Mouse (Mus musculus) embryo, embryonic 10.5 days (tissue): ENCODE measurements around the gene Myef2.
"Not testable (repeated sequence)": the region's sequence is repeated elsewhere in the genome, so short reads cannot be mapped to it uniquely, and the experiment has no call there.

ENCODE experiments used
- DNase-seq: peaks from one replicate; pipeline ENCODE4 v3.0.0-alpha.2; 2015; ENCODE audit warnings: low spot score

Myef2 gene

GRCm38 (mm10) chr2:125123477-125123852 is at the start of gene Myef2:
Gene Myef2 (minus strand): TSS chr2:125123661.
- DNase-seq = peak; percentile 90

GRCm38 (mm10) chr2:125162012-125162470 is 38.6 kb upstream of the Myef2 start:
- no peak for DNase-seq

GRCm38 (mm10) chr2:125155504-125155903 is 32.0 kb upstream of the Myef2 start:
- DNase-seq = peak; percentile 76

GRCm38 (mm10) chr2:125154294-125154693 is 30.8 kb upstream of the Myef2 start:
- DNase-seq = no peak

- DNase-seq = no peak
Observed at GRCm38 (mm10) chr2:125152388-125152787, 28.9 kb upstream of the Myef2 start, which contains the start of gene Slc12a1. Gene Slc12a1 (plus strand): TSS chr2:125152505.

- no peak for DNase-seq
Observed at GRCm38 (mm10) chr2:125142336-125142735, 18.9 kb upstream of the Myef2 start.

GRCm38 (mm10) chr2:125136846-125137245 is 13.4 kb upstream of the Myef2 start:
- DNase-seq = no peak

- DNase-seq = peak; percentile 87
Observed at GRCm38 (mm10) chr2:125135903-125136811, 12.7 kb upstream of the Myef2 start, which contains the start of gene Ctxn2. Gene Ctxn2 (plus strand): TSS chr2:125136692.

- no peak for DNase-seq
Observed at GRCm38 (mm10) chr2:125134113-125134512, 10.7 kb upstream of the Myef2 start.

- DNase-seq = no peak
Observed at GRCm38 (mm10) chr2:125126792-125127191, 3.3 kb upstream of the Myef2 start.

GRCm38 (mm10) chr2:125125824-125126223 is 2.4 kb upstream of the Myef2 start:
- DNase-seq = no peak

GRCm38 (mm10) chr2:125122624-125123476 is 611 bp downstream of the Myef2 start:
- DNase-seq = peak; percentile 58

- no peak for DNase-seq
Observed at GRCm38 (mm10) chr2:125122288-125122623, 1.2 kb downstream of the Myef2 start.

GRCm38 (mm10) chr2:125119381-125120110 is 3.9 kb downstream of the Myef2 start:
- DNase-seq = no peak

GRCm38 (mm10) chr2:125106536-125106935 is 16.9 kb downstream of the Myef2 start:
- not testable (repeated sequence) for DNase-seq

GRCm38 (mm10) chr2:125104491-125104890 is 19.0 kb downstream of the Myef2 start:
- DNase-seq = not testable (repeated sequence)

GRCm38 (mm10) chr2:125092123-125092522 is 31.3 kb downstream of the Myef2 start:
- DNase-seq = not testable (repeated sequence)

GRCm38 (mm10) chr2:125088757-125089156 is 34.7 kb downstream of the Myef2 start:
- no peak for DNase-seq

GRCm38 (mm10) chr2:125083879-125084278 is 39.6 kb downstream of the Myef2 start:
- DNase-seq = peak; percentile 23

GRCm38 (mm10) chr2:125073056-125073780 is 50.2 kb downstream of the Myef2 start:
- no peak for DNase-seq

- no peak for DNase-seq
Observed at GRCm38 (mm10) chr2:125068696-125069095, 54.8 kb downstream of the Myef2 start.
